Mouse (Mus musculus) CH12F3 (cell line): Measurements from ENCODE around the gene Mrpl50.

Experiments used
- in situ Hi-C: fragments of 300-500 bp; cut with MboI; formaldehyde crosslinking; loops from 2 replicates; pipeline ENCODE4 v1.14.3; 2020; ENCODE audit warnings: low sequenced_read_pairs

Gene Mrpl50

DNA sequence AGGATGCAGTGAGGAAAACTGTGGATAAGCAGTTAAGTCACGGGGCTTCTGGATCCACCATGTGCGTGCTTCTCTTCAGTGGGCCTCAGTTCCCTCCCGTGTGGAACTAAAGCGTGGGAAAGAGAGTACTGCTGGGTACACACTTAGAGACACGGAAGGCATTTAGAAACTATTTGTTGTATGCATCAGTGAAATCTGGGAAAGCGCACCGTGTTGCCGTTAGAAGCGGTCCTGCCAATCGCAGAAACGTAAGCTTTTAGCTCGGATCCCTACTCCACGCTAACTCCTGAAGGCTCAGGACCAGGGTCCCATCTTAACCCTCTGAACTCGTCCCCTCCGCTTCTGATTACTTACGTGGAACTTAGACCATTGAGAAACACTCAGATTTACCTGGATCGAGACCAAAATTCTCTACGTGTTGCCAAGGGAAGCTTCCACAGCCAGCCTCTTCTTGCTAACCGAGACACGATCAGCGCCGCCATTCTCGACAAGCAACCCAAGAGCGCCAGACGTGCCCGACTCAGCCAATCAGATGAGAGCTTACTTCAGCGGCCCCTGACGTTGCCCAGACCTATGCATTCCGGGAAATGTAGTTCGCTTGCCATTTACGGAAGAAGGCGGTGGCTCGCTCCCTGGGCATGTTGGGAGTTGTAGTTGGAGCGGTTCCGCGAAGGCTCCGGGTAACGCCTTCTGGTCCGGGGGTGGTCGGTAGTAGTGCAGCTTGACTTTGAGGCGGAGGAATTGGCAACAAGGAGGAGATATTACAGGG is at the start of gene Mrpl50, which contains the start of gene Zfp189:
Gene Mrpl50 (minus strand): TSS at position 522 of the 769 bp plus-strand sequence.
Gene Zfp189 (plus strand): TSS at position 605 of the 769 bp plus-strand sequence.
- in situ Hi-C loops, result no loop called here

GRCm38 (mm10) chr4:49567613-49568012 is 46.7 kb upstream of the Mrpl50 start:
- in situ Hi-C loops, result no loop called here

DNA sequence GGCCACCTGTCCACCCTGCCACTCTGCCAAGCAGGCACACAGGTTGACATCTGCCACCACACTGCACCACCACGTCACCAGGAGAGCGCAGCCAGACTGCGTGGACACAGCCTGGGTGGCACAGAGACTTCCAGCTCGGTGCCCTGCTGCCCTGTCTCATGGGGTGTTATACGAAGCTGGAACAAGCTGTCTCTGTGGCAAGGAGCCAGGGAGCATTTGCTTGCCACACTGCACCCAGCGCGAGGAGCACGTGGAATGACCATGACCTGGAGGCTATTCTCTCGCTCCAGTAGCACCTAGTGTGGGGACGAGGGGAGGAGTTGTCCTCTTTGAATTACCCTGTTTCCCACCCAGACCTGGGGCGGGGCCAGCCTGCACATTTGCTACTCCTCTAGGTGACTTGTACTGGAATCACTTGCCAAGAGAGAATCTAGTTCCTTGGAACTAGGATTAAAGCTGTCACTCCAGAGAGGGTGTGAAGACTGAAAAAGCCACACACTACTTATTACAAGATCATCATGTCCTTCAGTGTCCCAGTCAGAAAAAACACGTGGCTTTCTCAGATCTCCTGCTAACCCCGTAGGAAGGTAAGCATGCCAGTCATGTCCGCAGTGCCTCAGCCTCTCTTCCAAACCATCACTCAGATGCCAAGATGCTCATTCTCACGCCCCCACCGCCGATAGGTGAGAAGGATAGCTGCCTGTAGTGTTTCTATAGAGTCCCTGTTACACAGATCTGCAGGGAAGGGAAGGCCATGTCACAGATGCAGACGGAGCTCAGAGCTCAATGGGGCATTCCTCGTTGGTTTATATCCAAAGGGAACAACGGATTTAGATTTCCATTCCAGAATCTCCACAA is 39.3 kb upstream of the Mrpl50 start:
- in situ Hi-C loops, result no loop called here

DNA sequence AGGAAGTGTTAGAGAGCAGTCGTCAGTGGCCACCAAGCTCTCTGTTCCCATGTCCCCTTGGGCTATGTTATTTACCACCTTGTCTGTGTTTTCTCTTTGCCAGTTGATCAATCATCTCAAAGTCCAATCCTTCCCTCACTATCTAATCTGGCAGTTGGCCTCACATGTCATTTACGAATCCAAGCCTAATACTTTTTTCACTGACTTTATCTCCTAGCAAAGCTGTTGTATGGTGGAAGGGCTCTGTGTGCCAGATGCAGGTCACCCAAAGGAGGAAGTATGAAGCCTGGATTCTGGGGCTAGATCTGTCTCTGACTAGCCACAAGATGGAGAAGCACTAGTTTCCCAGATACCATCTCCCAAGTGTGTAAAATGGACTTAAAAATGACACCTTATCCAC is 37.3 kb upstream of the Mrpl50 start:
- in situ Hi-C loops, result no loop called here

- in situ Hi-C loops, result no loop called here
Observed at GRCm38 (mm10) chr4:49557375-49557774, 36.5 kb upstream of the Mrpl50 start.

- in situ Hi-C loops, result no loop called here
Observed at GRCm38 (mm10) chr4:49553380-49553779, 32.5 kb upstream of the Mrpl50 start.

- in situ Hi-C loops, result no loop called here
Observed at GRCm38 (mm10) chr4:49549383-49549782, 28.5 kb upstream of the Mrpl50 start, which contains the start of gene Aldob. Aldob (minus strand) TSS chr4:49549546.

DNA sequence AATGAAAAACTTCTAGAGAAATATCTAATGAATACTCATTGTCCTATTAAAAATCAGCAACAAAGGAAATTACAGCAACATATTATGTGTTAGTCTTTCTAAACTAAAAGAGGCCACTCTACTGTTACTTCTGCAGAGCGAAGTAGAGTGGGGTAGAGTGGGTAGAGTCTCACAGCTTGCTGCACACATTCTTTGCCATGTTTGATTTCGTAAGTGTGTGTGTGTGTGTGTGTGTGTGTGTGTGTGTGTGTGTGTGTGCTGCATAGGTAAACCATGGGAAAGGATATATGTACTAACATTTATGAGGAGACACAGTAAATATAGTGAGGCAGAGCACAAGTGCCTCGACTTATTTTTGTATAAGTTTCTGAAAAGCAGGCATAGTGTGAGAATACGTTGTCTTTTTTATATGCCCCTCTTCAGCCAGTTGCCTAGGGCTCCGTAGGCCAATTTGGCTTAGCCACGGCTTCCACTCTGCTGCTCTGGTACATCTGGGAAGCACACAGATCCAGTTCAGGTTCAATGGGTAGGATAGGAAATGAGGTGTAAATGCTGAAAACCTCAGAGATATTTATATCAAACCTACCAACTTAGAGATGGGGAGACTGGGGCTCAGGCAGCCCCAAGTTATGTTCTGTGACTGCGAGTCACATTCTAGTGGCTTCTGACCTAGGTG is 26.8 kb upstream of the Mrpl50 start:
- in situ Hi-C loops, result no loop called here

DNA sequence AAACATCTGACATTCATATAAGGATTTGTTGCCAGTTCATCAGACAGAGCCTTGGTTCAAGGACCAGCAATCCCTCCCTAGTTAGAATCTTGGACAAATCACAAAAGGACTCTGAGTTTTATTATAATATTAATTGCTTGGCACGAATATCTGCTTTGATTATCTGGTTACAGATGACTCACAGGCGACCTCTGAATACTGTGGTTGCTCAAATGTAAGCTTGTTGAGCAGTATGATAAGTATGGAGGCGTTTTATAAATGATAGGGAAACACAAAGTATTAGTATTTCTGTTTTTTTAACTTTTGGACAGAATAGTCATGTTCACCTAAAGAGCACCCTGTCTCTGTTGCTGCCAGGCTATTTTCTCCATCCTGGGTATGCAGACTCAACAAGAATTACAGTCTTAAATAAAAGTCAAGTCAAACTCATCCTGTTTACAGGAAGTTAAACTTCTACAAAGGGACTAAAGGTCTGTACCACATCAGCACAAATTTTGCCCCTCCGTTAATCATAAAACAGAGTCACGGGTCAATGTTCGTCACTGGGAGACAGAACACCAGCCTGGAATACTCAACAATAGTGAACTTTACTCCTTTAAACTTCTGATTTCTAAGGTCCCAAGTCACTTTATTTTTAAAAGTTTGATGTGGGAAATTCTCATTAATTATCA is 26.1 kb upstream of the Mrpl50 start:
- in situ Hi-C loops, result no loop called here

- in situ Hi-C loops, result no loop called here
Observed at GRCm38 (mm10) chr4:49546026-49546425, 25.1 kb upstream of the Mrpl50 start.

- in situ Hi-C loops, result no loop called here
Observed at GRCm38 (mm10) chr4:49540966-49541365, 20.1 kb upstream of the Mrpl50 start.

- in situ Hi-C loops, result no loop called here
Observed at GRCm38 (mm10) chr4:49539665-49540064, 18.8 kb upstream of the Mrpl50 start.

GRCm38 (mm10) chr4:49536671-49537070 is 15.8 kb upstream of the Mrpl50 start:
- in situ Hi-C loops, result no loop called here

- in situ Hi-C loops, result no loop called here
Observed at GRCm38 (mm10) chr4:49535675-49536294, 14.9 kb upstream of the Mrpl50 start.

DNA sequence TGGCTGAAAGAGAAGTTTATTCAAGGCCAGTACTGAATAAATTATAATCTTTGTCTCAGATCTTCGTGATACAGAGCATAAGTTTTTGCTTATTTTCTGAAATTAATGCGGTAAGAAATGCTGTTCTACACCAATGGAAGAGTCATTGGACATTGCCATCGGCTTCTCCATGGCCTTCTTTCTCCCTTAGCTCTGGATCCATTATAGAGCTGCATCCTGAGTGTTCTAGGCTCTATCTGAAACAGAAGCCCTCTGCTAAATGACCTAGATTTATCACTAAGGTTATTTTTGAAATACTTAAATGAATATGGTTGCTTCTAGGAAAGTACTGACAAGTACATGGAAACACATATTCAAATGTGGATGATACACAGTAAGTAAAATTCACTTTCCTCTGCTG is 14.1 kb upstream of the Mrpl50 start:
- in situ Hi-C loops, result no loop called here

DNA sequence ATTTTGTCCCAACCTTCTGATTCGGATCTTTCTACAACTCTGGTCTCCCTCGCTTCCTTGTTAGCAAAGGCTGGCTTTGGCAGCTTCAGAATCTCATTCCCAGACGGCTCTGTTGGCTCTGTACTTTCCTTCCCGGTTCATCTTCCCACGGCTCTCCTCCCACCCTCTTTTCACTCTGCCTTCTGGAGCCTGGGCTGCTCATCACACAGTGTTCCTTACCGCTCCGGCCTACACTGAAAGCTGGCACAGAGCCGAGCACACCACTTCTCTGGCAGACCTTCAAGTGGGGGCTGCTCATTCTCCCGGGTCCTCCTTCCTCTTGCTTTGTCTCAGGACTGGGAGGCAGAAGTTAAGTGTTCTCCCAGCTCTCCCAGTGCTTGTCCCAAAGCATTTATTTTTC is 1.7 kb upstream of the Mrpl50 start:
- in situ Hi-C loops, result no loop called here

DNA sequence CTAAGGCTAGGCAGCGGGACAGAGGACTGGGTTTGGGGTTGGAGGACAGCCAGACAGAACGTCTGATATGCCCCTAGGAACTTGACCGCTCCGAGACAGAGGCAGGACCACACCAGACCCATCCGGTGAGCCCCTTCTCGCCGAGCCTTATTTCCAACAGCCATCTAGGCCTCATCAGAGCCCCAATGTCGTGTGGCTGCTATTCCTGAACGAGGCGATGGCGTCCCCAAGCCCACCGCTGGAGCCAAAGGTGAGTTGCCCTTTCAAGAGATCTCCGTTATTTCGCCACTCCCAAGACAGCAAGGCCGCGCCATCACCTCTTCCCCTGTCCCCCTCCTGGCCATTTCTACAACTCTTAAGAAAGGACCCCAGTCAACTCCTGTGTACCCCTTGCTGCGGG is 453 bp upstream of the Mrpl50 start:
- in situ Hi-C loops, result no loop called here

GRCm38 (mm10) chr4:49519476-49519875 is 1.4 kb downstream of the Mrpl50 start:
- in situ Hi-C loops, result no loop called here

DNA sequence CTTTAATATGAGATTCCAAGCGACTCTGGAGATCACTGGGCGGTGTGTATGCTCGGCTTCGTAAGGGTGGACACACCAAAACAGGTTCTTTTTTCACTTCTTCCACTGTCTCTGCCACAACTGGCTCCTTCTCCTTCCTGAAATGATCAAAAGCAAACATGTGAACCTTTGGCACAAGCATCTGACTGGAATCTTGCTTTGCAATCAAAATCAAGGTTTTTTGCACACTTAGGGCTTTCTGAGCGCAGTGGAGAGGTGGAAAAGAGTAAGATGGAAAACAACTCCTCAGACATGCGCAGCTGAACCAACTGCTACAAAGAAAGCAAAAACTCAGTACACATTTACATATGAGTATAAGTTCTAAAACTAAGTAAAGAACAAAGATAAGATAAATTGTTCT is 6.5 kb downstream of the Mrpl50 start:
- in situ Hi-C loops, result no loop called here

GRCm38 (mm10) chr4:49512636-49513035 is 8.3 kb downstream of the Mrpl50 start:
- in situ Hi-C loops, result no loop called here
